Mouse (Mus musculus): Measurements from ENCODE around the gene Gm10491.

Gm10491 gene

DNA sequence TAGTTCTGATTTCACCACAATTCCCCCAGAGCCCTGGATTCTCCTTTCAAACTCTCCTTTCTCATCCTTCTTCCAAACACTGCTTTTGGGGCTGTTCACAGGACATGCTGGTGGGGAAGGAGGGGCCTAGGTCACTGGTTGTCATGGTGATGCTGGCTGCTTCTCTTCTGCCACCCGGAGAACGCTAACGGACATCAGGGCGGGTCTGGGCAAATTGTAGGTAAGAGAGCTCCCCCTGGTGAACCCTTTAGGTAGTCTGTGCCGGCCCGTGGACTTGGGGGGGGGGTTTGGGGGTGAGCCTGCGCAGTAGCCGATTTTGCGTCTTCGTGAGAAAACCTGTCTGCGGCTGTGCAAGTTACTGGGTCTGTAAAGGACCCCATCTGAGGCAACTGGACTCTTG, 27.8 kb downstream of the Gm10491 start:
- DNase-seq (ENCODE audit: low spot score in 2 of 2), result peak; percentile 51 to 57

DNA sequence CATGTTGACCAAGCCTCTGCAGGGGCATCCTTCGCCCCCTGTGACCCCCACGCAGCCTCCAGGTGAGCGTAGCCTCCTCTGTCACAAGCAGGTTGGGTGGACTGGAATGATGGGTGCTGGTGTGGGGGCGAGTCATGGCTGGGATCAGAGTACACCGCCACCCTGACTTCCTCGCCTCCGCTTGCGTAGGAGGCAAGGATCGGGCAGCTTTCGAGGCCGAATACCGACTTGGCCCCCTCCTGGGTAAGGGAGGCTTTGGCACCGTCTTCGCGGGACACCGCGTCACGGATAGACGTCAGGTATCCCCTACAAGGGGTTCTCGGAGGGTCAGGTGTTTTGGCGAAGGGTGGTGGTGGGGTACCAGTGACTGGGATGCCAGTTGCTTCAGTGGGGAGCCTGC, 29.1 kb downstream of the Gm10491 start:
- peak in 1 of 2 experiments; percentile 4 for DNase-seq (ENCODE audit: low spot score in 2 of 2)

DNA sequence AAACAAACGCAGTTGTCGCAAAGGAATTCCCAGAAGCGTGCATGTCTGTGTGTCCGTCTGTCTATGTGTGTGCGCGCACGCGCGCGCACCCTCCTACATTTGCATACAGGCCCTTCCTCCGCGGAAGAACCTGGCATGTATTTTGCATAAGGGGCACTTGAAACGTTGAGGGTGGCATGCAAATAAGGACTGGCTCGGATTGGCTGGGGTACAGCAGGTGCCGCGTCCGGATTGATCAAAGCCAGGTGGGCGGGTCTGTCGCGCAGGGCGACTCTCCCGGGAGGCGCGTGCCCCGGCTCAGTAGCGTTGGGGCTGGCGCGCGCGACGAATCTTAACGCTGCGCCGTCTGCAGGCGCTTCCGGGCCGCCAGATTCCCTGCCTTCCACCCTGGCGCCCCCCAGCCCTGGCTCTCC, 29.6 kb downstream of the Gm10491 start, which contains the start of gene Pim2:
TSS of gene Pim2 (plus strand) at position 256 of the 413 bp plus-strand sequence.
- peak; percentile 69 to 75 for DNase-seq (ENCODE audit: low spot score in 2 of 2)

DNA sequence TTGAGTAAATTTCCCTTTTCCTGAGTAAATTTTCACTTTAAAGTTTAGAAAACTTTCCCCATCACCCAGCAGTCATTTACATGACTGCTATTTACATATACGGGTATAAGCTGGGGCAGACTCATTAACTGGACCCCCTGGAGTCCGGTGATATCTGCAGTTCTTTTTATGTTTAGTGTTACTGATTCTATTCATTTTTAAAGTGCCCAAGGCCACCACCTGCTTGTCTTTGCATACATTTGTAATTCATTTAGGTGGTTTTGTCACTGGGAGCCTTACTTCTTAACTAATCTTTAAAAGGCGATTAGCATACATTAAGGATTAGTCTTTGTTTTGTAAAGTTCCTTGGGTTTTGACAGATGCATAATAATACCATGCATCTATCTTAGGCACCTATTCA, 37.8 kb downstream of the Gm10491 start:
- no peak for DNase-seq (ENCODE audit: low spot score in 2 of 2)

DNA sequence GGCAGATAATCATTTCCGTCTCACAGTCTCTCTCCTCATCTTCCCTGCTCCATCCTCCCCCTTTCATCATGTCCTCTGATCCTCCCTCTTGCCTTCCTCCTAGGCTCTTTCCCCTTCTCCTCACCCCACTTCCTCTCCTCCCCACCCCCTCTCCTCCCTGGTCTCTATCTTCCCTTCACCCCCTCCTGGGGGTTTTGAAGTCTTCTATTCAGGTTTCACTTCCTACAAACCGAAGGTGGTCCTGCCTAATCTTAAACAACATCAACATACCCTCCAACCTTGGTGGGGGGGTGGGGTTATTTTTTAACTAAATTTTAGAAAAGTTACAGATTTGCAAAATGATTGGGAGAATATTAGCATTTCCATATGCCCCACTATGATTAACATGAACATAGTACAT, 39.1 kb downstream of the Gm10491 start:
- DNase-seq (ENCODE audit: low spot score in 2 of 2), result no peak

DNA sequence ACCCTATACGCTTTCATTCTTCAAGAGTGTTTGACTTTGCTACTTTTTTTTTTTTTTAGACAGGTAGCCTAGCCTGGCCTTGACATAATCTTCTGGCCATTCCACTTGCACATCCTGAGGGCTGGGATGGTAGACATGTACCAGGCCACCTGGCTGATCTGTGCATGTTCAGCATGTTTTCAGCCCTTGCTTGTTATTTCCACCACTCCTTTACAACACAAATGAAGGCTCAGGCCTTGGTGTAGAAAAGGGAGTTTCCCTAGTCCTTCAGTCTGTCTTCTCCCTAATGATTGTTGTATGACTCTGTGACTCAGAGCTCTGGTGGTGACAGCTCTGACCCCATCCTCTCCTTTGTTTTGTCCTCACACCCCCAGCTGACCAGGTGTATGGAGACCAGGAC, 40.5 kb downstream of the Gm10491 start:
- no peak for DNase-seq (ENCODE audit: low spot score in 2 of 2)

DNA sequence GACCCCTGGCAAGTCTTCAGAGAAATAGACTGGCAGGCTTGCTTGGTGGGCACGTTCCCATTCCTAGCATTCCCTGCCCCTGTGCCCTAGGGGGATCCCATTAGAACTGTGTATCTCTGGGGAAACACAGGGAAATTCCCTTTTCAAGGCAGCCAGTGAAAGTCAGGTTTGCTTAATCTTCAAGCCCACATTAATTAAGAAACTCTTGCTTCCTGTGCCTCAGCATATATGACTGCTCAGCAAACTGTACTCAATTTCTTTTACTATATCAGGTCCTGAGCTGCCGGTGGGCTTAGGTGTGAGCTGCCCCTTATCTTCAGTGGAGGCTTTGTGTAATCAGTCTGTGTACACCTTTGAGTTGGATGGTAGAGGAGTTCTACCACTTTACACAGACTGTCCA, 41.8 kb downstream of the Gm10491 start:
- DNase-seq (ENCODE audit: low spot score in 2 of 2), result no peak

DNA sequence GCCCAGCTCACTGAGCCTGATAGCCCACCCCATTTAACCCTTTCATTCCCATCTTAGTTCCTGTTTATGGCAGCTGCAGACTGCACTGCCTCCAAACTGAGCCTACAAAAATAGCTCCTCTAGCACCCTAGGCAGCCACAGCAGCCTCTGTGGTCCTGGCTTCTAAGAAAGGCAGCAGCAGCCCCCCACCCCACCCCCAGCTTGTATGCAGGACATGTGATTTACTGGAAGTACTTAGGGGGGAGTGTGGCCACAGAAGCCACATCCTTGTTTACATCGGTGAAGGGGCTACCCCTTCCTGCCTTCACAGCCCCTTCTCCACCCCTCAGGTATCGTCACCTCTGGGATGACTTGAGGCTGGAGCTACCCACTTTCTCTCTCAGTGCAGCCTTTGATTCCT, 42.3 kb downstream of the Gm10491 start:
- no peak for DNase-seq (ENCODE audit: low spot score in 2 of 2)

DNA sequence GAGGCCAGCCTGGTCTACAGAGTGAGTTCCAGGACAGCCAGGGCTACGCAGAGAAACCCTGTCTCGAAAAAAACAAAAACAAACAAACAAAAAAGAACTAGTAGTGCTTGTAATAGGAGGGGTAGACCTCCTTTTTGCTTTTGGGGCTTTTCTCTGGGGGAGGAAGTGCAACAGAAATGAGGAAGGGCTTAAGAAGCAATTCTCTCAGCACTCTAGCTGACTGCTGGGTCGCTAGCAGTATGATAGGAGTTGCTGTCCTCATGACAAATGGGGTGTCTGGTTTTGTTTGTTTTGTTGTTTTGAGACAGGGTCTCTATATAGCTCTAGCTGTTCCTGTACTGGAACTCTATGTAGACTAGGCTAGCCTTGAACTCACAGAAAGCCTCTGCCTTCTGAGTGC, 43.1 kb downstream of the Gm10491 start:
- DNase-seq (ENCODE audit: low spot score in 2 of 2), result no peak

DNA sequence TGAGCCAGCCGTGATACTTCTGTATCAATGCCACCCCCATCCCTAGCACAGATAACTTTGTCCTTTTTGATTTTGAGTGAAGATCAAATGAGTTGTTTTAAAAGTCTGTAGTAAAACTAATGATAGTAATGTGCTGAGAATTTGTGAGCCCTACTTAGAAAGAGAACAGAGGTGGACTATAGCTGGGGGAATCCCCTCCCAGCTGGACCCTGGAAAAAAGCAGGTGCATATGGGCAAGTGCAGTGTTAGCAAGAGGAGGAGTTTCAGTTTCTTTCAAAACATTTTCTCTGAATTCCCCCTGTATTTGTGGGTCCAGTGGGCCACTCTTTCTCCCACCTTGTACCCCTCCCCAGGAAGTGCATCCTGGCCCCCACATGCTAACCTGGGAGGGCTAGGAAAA, 44.5 kb downstream of the Gm10491 start:
- DNase-seq (ENCODE audit: low spot score in 2 of 2), result no peak

DNA sequence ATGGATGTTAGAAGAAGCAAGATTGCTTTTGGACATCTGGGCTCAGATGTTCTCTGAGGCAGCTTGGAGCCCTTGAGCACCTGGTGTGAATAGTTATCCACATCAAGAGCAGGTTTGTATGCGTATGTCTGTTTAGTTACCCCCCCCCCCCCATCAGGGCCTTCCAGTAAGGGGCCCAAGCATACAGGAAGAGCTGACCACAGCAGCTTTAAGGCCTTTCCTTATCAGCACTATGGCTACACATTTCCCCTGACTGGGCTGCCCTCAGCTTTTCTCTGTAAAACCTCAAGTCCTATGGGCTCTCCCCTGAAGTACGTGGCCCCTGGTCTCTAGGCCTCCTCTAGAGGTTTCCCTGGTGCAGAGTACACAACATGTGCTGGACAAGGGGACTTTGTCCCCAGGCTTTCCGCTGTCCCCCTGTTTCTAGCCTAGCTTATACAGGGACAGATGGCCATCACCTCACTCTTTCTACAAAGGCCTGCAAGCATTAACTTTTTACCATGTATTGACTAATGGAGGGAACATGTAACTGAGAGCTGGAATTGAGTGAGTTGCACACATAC, 48.4 kb downstream of the Gm10491 start:
- no peak for DNase-seq (ENCODE audit: low spot score in 2 of 2)
